Mouse (Mus musculus) splenic B cell, adult 2 months (primary cell): ENCODE results near the gene 1700092M07Rik.

Source experiments
- DNase-seq: peaks from one replicate; pipeline ENCODE4 v3.0.0-alpha.2; 2011; ENCODE audit warnings: low read depth, low spot score
- H3K27me3 ChIP-seq: 2 replicates; pipeline ENCODE4 v1.6.1; 2012; ENCODE audit warnings: mild to moderate bottlenecking, low read length, moderate library complexity, mixed read lengths; ENCODE audit not compliant: control insufficient read depth, poor library complexity, insufficient read depth, severe bottlenecking
- H3K36me3 ChIP-seq: 2 replicates; pipeline ENCODE4 v1.6.1; 2012; ENCODE audit warnings: mild to moderate bottlenecking, low read length, moderate library complexity, mixed read lengths; ENCODE audit not compliant: control insufficient read depth, poor library complexity, insufficient read depth, severe bottlenecking

The 1700092M07Rik gene

GRCm38 (mm10) chr19:8786008-8786781, 45.7 kb downstream of the 1700092M07Rik start, which contains the start of gene Taf6l:
TSS of gene Taf6l (minus strand) at chr19:8786417.
- H3K27me3 ChIP-seq = no peaks in the 10 kb centered on the region
- H3K36me3 ChIP-seq = no peaks in the 10 kb centered on the region
- DNase-seq = peak; percentile 97

GRCm38 (mm10) chr19:8788521-8788920, 48.0 kb downstream of the 1700092M07Rik start:
- H3K27me3 ChIP-seq = no peaks in the 10 kb centered on the region
- peaks cover 12% of the 10 kb centered on the region for H3K36me3 ChIP-seq
- no peak for DNase-seq

- H3K27me3 ChIP-seq = no peaks in the 10 kb centered on the region
- peaks cover 17% of the 10 kb centered on the region for H3K36me3 ChIP-seq
- DNase-seq = no peak
These were observed 48.7 kb downstream of the 1700092M07Rik start for GRCm38 (mm10) chr19:8789171-8789570.

GRCm38 (mm10) chr19:8790171-8790570, 49.7 kb downstream of the 1700092M07Rik start:
- no peak for DNase-seq
- Histone ChIP-seq H3K36me3 (peaks cover 24% of the 10 kb centered on the region), H3K27me3 (no peaks in the 10 kb centered on the region)
